Mouse (Mus musculus) heart, postnatal 0 days (tissue): ENCODE results near the gene Cd163. TPM values are rescaled to one million over a fixed set of nuclear protein-coding genes. Genes with fewer than 3 reads are reported as not detected.

Experiments used
- ATAC-seq: fragments of 200-750 bp; cut with Nextera tagmentation; 2 replicates; pipeline ENCODE4 v1.8.0; 2017; ENCODE audit warnings: low read depth, moderate number of reproducible peaks, moderate library complexity; ENCODE audit not compliant: insufficient read depth
- DNase-seq: peaks from one replicate; pipeline ENCODE4 v3.0.0-alpha.2; 2016; ENCODE audit warnings: low spot score
- H3K27ac ChIP-seq: fragments of 300-500 bp; sonication (generic); 2 replicates; pipeline ENCODE4 v1.5.1; 2014; ENCODE audit warnings: low read depth, mild to moderate bottlenecking
- H3K27me3 ChIP-seq: fragments of 300-500 bp; sonication (generic); 2 replicates; pipeline ENCODE4 v1.6.1; 2014; ENCODE audit warnings: low read length, mixed read lengths; ENCODE audit not compliant: control insufficient read depth, insufficient read depth
- H3K36me3 ChIP-seq: fragments of 300-500 bp; sonication (generic); replicated peaks from 2 replicates; pipeline ENCODE4 v1.6.1; 2014; ENCODE audit warnings: low read length, mixed read lengths; ENCODE audit not compliant: control insufficient read depth, insufficient read depth
- H3K4me1 ChIP-seq: fragments of 300-500 bp; sonication (generic); 2 replicates; pipeline ENCODE4 v1.6.1; 2014; ENCODE audit warnings: antibody characterized with exemption; ENCODE audit not compliant: control insufficient read depth, insufficient read depth
- H3K4me2 ChIP-seq: fragments of 300-500 bp; sonication (generic); 2 replicates; pipeline ENCODE4 v1.6.1; 2014; ENCODE audit warnings: low read depth, mild to moderate bottlenecking, low read length, moderate library complexity
- H3K4me3 ChIP-seq: fragments of 300-500 bp; sonication (generic); 2 replicates; pipeline ENCODE4 v1.5.1; 2014; ENCODE audit warnings: low read depth, low read length
- H3K9ac ChIP-seq: fragments of 300-500 bp; sonication (generic); replicated peaks from 2 replicates; pipeline ENCODE4 v1.6.1; 2014; ENCODE audit warnings: low read depth, low read length, mixed read lengths
- H3K9me3 ChIP-seq: fragments of 300-500 bp; sonication (generic); replicated peaks from 2 replicates; pipeline ENCODE4 v1.6.1; 2016; ENCODE audit warnings: low read length; ENCODE audit not compliant: control insufficient read depth
- CTCF ChIP-seq: IDR thresholded peaks from 2 replicates; pipeline ENCODE4 v1.5.1; 2016; ENCODE audit warnings: antibody characterized with exemption, control low read depth, low read depth
- EP300 ChIP-seq: IDR thresholded peaks from 2 replicates; pipeline ENCODE4 v1.6.1; 2016; ENCODE audit warnings: antibody characterized with exemption, low read depth
- WGBS: fragments of 180-500 bp; shearing (Covaris S2); extraction: QIAGEN DNeasy Blood & Tissue Kit; methylation state at CpG from one replicate; pipeline ENCODE4 v1.1.7; 2014; 5-methylcytosine and 5-hydroxymethylcytosine counted together
- polyA plus RNA-seq: library from polyadenylated mRNA; unstranded; fragments of >200 nt; fragmentation: Nextera tagmentation; extraction: Ambion mirVana; gene quantifications from 2 replicates; pipeline ENCODE4 v1.2.1, GENCODE M21; 2015
- total RNA-seq: library from RNA; depleted of rRNA; stranded (reverse); fragments of >200 nt; gene quantifications from 2 replicates; pipeline ENCODE4 v1.2.3, GENCODE M21; 2014; ENCODE audit warnings: low replicate concordance

Gene Cd163
- total and polyA plus RNA-seq, 2 experiments from 2014 or later = 0.40 to 0.61 TPM

GRCm38 (mm10) chr6:124345096-124345495 is 40.6 kb downstream of the Cd163 start:
- H3K9ac ChIP-seq = no peak overlapping the region
- WGBS = 66% methylated on average over 4 of the region's 4 CpGs
- H3K36me3 ChIP-seq = no peaks in the 10 kb centered on the region
- ATAC-seq = no peak
- H3K4me3 ChIP-seq = no peak overlapping the region
- H3K4me1 ChIP-seq = no peaks in the 10 kb centered on the region
- H3K9me3 ChIP-seq = 0 out of 2 replicates have a peak, but pooled peaks cover 3% of the 10 kb centered on the region
- H3K4me2 ChIP-seq = no peak overlapping the region
- no peak for DNase-seq
- TF ChIP-seq CTCF (no peak), EP300 (no peak)
- H3K27me3 ChIP-seq = no peaks in the 10 kb centered on the region
- H3K27ac ChIP-seq = no peak overlapping the region

DNA sequence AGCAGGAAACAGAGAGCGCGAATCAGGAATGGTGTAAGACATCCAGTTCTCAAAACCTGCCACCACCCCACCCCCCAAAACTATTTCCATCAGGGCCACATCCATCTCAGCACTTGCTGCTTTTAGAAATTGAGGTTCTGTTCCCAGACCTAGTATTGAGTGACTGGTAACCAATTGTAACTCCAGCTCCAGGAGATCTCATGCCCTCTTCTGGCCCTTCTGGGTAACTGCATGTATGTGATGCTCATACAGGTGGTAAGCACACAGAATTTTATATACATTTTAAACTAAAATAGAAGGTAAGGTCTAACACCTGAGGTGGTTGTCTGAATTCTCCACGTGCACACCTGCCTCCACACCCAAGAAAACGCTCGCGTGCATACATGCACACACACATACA is 42.2 kb downstream of the Cd163 start:
- Histone ChIP-seq H3K9ac (no peak overlapping the region), H3K4me3 (no peak overlapping the region), H3K9me3 (0 out of 2 replicates have a peak, but pooled peaks cover 3% of the 10 kb centered on the region), H3K4me2 (no peak overlapping the region), H3K36me3 (no peaks in the 10 kb centered on the region), H3K27ac (no peak overlapping the region), H3K27me3 (no peaks in the 10 kb centered on the region), H3K4me1 (no peaks in the 10 kb centered on the region)
- DNase-seq (no peak), ATAC-seq (no peak)
- WGBS = 79% methylated on average over 6 of the region's 6 CpGs
- TF ChIP-seq CTCF (no peak), EP300 (no peak)

DNA sequence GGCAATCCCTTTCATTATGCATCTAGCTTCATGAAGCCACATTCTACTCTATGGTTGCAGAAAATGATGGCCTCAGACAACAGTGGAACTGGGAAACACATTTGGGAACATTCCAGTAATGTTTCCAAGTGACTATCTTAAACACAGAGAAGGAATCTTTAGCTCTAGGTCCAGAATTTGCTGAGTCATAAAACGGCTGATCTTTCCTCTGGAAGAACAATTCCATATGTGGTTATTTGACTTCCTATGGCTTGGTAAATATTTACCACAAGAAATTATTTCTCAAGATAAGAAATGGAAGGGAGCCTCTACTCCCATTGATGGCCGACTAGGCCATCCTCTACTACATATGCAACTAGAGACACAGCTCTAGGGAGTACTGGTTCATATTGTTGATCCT is 48.8 kb downstream of the Cd163 start:
- Histone ChIP-seq H3K36me3 (no peaks in the 10 kb centered on the region), H3K4me3 (no peak overlapping the region), H3K27ac (no peak overlapping the region), H3K4me2 (no peak overlapping the region), H3K4me1 (no peaks in the 10 kb centered on the region), H3K9ac (no peak overlapping the region), H3K9me3 (0 out of 2 replicates have a peak, but pooled peaks cover 2% of the 10 kb centered on the region), H3K27me3 (no peaks in the 10 kb centered on the region)
- 64% methylated on average over 2 of the region's 2 CpGs for WGBS
- DNase-seq (no peak), ATAC-seq (no peak)
- TF ChIP-seq CTCF (no peak), EP300 (no peak)

DNA sequence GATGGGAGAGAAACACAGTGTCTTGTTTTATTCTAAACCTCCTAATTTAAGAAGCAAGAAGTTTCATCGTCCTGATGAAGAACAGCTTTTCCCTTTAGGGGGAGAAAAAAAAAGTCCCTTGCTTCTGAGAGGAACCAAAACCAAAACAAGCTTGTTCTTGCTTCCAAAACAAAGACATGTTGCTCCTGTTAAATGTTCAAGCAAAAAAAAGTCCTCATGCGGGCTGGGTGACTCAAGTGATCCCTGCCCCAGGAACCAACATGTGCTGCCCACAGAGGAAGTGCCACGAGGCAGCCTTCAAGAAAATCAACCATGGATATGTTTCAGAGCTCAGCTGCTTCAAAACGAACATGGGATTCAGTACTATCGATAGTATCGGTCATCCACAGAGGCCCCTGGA is 54.5 kb downstream of the Cd163 start:
- H3K36me3 ChIP-seq = no peaks in the 10 kb centered on the region
- TF ChIP-seq CTCF (no peak), EP300 (no peak)
- H3K9ac ChIP-seq = no peak overlapping the region
- no peaks in the 10 kb centered on the region for H3K9me3 ChIP-seq
- H3K4me1 ChIP-seq = no peaks in the 10 kb centered on the region
- no peak overlapping the region for H3K4me2 ChIP-seq
- ATAC-seq = no peak
- no peak overlapping the region for H3K27ac ChIP-seq
- no peak overlapping the region for H3K4me3 ChIP-seq
- no peaks in the 10 kb centered on the region for H3K27me3 ChIP-seq
- 72% methylated on average over 6 of the region's 6 CpGs for WGBS
- DNase-seq = no peak

DNA sequence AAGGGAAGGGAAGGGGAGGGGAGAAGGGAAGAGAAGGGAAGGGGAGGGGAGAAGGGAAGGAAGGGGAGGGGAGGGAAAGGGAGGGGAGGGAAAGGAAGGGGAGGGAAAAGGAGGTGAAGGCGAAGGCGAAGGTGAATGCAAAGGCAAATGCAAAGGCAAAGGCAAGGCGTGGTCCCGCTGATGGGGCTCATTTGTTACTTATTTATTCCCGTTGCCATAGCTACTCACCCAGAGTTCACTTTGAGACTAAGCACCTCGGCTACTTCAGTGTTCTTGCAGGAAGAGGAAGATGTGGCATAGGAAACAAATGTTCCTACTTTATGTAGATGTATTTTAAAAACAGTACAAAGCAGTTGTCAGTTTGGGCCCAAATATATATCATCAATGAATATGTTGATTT is 56.1 kb downstream of the Cd163 start:
- TF ChIP-seq EP300 (no peak), CTCF (no peak)
- no peak overlapping the region for H3K4me3 ChIP-seq
- no peak for ATAC-seq
- no peaks in the 10 kb centered on the region for H3K4me1 ChIP-seq
- no peaks in the 10 kb centered on the region for H3K36me3 ChIP-seq
- H3K27me3 ChIP-seq = no peaks in the 10 kb centered on the region
- 51% methylated on average over 6 of the region's 6 CpGs for WGBS
- no peak overlapping the region for H3K9ac ChIP-seq
- H3K27ac ChIP-seq = no peak overlapping the region
- no peak overlapping the region for H3K4me2 ChIP-seq
- H3K9me3 ChIP-seq = no peaks in the 10 kb centered on the region
- no peak for DNase-seq

DNA sequence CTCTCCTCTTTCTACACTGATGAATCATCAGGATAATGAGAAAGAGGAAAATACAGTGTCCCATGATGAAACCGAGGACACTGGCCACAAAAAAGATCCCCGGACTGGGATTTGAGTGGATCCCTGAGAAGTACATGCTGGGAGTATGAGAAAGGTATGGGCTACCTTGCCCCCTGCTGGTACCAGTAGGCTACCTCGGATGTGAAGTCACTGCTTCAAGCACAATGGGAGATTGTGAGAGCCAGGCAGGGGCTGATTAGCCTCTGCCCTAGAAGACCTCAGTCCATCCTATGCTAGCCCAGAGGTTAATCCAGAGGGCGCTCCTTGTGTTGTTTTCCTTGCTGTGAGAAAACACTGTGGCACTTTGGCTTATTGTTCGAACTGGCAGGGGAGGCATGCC is 59.9 kb downstream of the Cd163 start:
- DNase-seq = no peak
- Histone ChIP-seq H3K9ac (no peak overlapping the region), H3K9me3 (no peaks in the 10 kb centered on the region), H3K36me3 (no peaks in the 10 kb centered on the region), H3K4me3 (no peak overlapping the region), H3K27ac (no peak overlapping the region), H3K4me2 (no peak overlapping the region), H3K4me1 (no peaks in the 10 kb centered on the region), H3K27me3 (no peaks in the 10 kb centered on the region)
- WGBS = 65% methylated on average over 5 of the region's 5 CpGs
- TF ChIP-seq CTCF (no peak), EP300 (no peak)
- no peak for ATAC-seq
